Mouse (Mus musculus) B cell, adult 2 months (primary cell): ENCODE measurements around the gene Nxn.

Experiments
- DNase-seq, 2 experiments: peaks; one replicate each; pipeline ENCODE4 v3.0.0; 2022

The Nxn gene

GRCm38 (mm10) chr11:76328084-76328483 is 70.9 kb downstream of the Nxn start:
- DNase-seq, result no peak

- DNase-seq, result no peak
Observed at GRCm38 (mm10) chr11:76326672-76327071, 72.3 kb downstream of the Nxn start.

- DNase-seq, result no peak
Observed at GRCm38 (mm10) chr11:76326051-76326450, 72.9 kb downstream of the Nxn start.

- no peak for DNase-seq
Observed at GRCm38 (mm10) chr11:76324801-76325200, 74.1 kb downstream of the Nxn start.

- no peak for DNase-seq
Observed at GRCm38 (mm10) chr11:76324207-76324606, 74.7 kb downstream of the Nxn start.

- no peak for DNase-seq
Observed at GRCm38 (mm10) chr11:76322939-76323338, 76.0 kb downstream of the Nxn start.

- DNase-seq, result no peak
Observed at GRCm38 (mm10) chr11:76322081-76322480, 76.9 kb downstream of the Nxn start.

- DNase-seq, result no peak
Observed at GRCm38 (mm10) chr11:76320475-76320874, 78.5 kb downstream of the Nxn start.

- DNase-seq, result no peak
Observed at GRCm38 (mm10) chr11:76319714-76320435, 79.1 kb downstream of the Nxn start.

- no peak for DNase-seq
Observed at GRCm38 (mm10) chr11:76317904-76318303, 81.0 kb downstream of the Nxn start.

- DNase-seq, result no peak
Observed at GRCm38 (mm10) chr11:76315785-76316444, 83.0 kb downstream of the Nxn start.

- DNase-seq, result peak; percentile 10 to 19
Observed at GRCm38 (mm10) chr11:76314741-76315140, 84.2 kb downstream of the Nxn start.

GRCm38 (mm10) chr11:76314140-76314539 is 84.8 kb downstream of the Nxn start:
- DNase-seq, result no peak

- no peak for DNase-seq
Observed at GRCm38 (mm10) chr11:76312805-76313204, 86.1 kb downstream of the Nxn start.

GRCm38 (mm10) chr11:76311224-76312000 is 87.5 kb downstream of the Nxn start:
- no peak for DNase-seq

- DNase-seq, result no peak
Observed at GRCm38 (mm10) chr11:76309868-76310267, 89.1 kb downstream of the Nxn start.

- DNase-seq, result no peak
Observed at GRCm38 (mm10) chr11:76309072-76309471, 89.9 kb downstream of the Nxn start.

GRCm38 (mm10) chr11:76306769-76307168 is 92.2 kb downstream of the Nxn start:
- peak; percentile 3 to 11 for DNase-seq

- DNase-seq, result no peak
Observed at GRCm38 (mm10) chr11:76305571-76305970, 93.4 kb downstream of the Nxn start.

GRCm38 (mm10) chr11:76303368-76303767 is 95.6 kb downstream of the Nxn start:
- no peak for DNase-seq

GRCm38 (mm10) chr11:76300862-76301261 is 98.1 kb downstream of the Nxn start:
- DNase-seq, result no peak

- DNase-seq, result no peak
Observed at GRCm38 (mm10) chr11:76298457-76299000, 100.4 kb downstream of the Nxn start.

- no peak for DNase-seq
Observed at GRCm38 (mm10) chr11:76297252-76297651, 101.7 kb downstream of the Nxn start.
